Mouse (Mus musculus) stomach, embryonic 14.5 days (tissue): Measurements from ENCODE around the gene Prkce. TPM values are rescaled to one million over a fixed set of nuclear protein-coding genes. Genes with fewer than 3 reads are reported as not detected.

Experiments used
- ATAC-seq: fragments of 200-750 bp; cut with Nextera tagmentation; 2 replicates; pipeline ENCODE4 v1.8.0; 2017; ENCODE audit warnings: low read depth, moderate TSS enrichment; ENCODE audit not compliant: insufficient number of reproducible peaks, insufficient read depth, low FRiP score
- H3K27ac ChIP-seq: fragments of 300-500 bp; sonication (generic); 2 replicates; pipeline ENCODE4 v1.5.1; 2014; ENCODE audit warnings: mild to moderate bottlenecking, low read length, moderate library complexity, mixed read lengths
- H3K27me3 ChIP-seq: fragments of 300-500 bp; sonication (generic); 2 replicates; pipeline ENCODE4 v1.6.1; 2014; ENCODE audit warnings: low read length, control low read depth, mixed read lengths; ENCODE audit not compliant: control insufficient read depth, insufficient read depth
- H3K36me3 ChIP-seq: fragments of 300-500 bp; sonication (generic); 2 replicates; pipeline ENCODE4 v1.6.1; 2014; ENCODE audit warnings: mild to moderate bottlenecking, control low read depth, low read length, moderate library complexity, mixed read lengths; ENCODE audit not compliant: control insufficient read depth, insufficient read depth
- H3K4me1 ChIP-seq: fragments of 300-500 bp; sonication (generic); 2 replicates; pipeline ENCODE4 v1.6.1; 2014; ENCODE audit warnings: low read length, control low read depth, mixed read lengths; ENCODE audit not compliant: control insufficient read depth, insufficient read depth
- H3K4me2 ChIP-seq: fragments of 300-500 bp; sonication (generic); replicated peaks from 2 replicates; pipeline ENCODE4 v1.6.1; 2014; ENCODE audit warnings: low read depth, low read length, control low read depth
- H3K4me3 ChIP-seq: fragments of 300-500 bp; sonication (generic); 2 replicates; pipeline ENCODE4 v1.5.1; 2014; ENCODE audit warnings: low read depth, low read length, control low read depth
- H3K9ac ChIP-seq: fragments of 300-500 bp; sonication (generic); replicated peaks from 2 replicates; pipeline ENCODE4 v1.6.1; 2014; ENCODE audit warnings: low read depth, mild to moderate bottlenecking, control low read depth, low read length, moderate library complexity, mixed read lengths
- H3K9me3 ChIP-seq: fragments of 300-500 bp; sonication (generic); 2 replicates; pipeline ENCODE4 v1.6.1; 2016; ENCODE audit warnings: low read depth, low read length, control low read depth; ENCODE audit not compliant: control insufficient read depth
- WGBS: fragments of 180-500 bp; shearing (Covaris S2); extraction: QIAGEN DNeasy Blood & Tissue Kit; methylation state at CpG from one replicate; pipeline ENCODE4 v1.1.7; 2014; 5-methylcytosine and 5-hydroxymethylcytosine counted together
- polyA plus RNA-seq: library from polyadenylated mRNA; unstranded; fragments of >200 nt; fragmentation: Nextera tagmentation; extraction: Ambion mirVana; gene quantifications from 2 replicates; pipeline ENCODE4 v1.2.1, GENCODE M21; 2014

Prkce gene
- polyA plus RNA-seq, 1 experiment from 2014 or later, result 7.3 TPM

DNA sequence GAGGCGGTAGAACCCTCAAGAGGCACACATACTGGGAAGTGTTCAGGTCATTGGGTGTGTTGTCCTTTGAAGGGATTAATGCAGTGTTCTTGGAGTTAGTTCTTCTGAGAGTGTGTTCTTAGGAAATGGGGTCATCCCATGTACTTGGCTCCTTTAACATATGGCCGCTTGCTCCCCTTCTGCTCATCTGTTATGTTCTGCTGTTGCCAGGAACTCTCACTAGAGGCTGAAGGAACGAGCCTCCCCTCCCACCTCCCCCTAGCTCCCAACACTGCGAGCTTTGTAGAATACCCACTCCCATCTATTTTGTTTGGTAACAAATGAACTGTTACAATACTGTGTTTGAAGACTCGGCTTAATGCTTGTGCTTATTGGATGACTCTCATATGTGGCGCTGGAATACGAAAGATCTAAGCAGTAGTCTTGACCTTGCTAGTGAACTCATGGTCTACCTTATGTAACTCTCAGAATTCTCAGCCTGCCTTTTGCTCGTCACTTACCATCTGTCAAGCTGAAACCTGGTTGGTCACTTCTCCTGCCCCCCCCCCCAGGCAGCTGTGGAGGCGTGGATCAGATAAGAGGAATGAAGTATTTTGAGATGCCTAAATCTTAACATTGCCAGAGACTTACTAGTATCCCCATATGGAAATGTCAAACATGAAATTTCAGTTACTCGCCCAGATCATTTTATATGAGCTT is 58.1 kb downstream of the Prkce start:
- H3K4me2 ChIP-seq, result no peak overlapping the region
- no peaks in the 10 kb centered on the region for H3K27me3 ChIP-seq
- H3K9me3 ChIP-seq, result no peaks in the 10 kb centered on the region
- no peak overlapping the region for H3K4me3 ChIP-seq
- WGBS, result 61% methylated on average over 10 of the region's 10 CpGs
- no peaks in the 10 kb centered on the region for H3K4me1 ChIP-seq
- no peak overlapping the region for H3K9ac ChIP-seq
- H3K27ac ChIP-seq, result no peak overlapping the region
- no peaks in the 10 kb centered on the region for H3K36me3 ChIP-seq
- ATAC-seq, result no peak

DNA sequence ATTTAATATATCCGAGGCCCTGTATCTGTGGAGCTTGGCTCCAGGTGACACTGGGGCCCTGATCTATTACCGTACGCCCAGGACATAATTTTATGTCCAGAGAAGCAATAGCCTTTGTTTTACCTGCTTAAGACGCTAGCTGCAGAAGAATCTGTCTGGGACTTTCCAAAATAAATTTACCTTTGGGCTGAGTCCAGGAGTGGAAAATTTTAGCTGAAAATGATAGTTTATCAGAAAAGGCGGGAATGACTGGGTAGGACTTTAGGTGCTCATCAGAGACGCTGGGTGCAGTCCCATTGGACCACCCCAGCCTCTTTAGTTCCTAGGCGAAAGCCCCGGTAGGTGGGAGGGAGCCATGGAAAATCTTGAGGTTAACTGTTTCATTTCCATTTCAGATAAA is 58.6 kb downstream of the Prkce start:
- no peaks in the 10 kb centered on the region for H3K27me3 ChIP-seq
- no peak overlapping the region for H3K27ac ChIP-seq
- H3K4me1 ChIP-seq, result no peaks in the 10 kb centered on the region
- H3K4me2 ChIP-seq, result no peak overlapping the region
- H3K9ac ChIP-seq, result no peak overlapping the region
- ATAC-seq, result no peak
- 49% methylated on average over 8 of the region's 8 CpGs for WGBS
- no peaks in the 10 kb centered on the region for H3K9me3 ChIP-seq
- no peaks in the 10 kb centered on the region for H3K36me3 ChIP-seq
- no peak overlapping the region for H3K4me3 ChIP-seq

DNA sequence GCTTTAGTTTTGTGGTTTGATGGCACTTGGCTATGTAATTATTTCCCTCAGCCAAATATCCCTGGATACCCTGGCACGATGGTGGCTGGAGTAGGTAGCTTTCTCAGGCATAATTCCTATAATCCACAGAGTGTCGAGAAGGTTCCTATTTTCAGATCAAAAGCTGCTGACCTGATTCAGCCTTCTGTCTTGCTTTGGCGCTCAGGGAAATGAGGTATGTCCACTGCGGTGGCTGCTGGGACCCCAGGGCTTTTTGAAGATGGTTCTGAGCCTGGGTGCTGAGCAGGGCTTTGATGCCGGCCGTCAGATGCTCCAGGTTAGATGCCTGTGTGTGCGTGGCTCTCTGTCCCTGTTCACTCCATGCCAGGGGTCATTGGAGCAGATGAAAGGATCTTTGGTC is 59.0 kb downstream of the Prkce start:
- Histone ChIP-seq H3K4me3 (no peak overlapping the region), H3K9ac (no peak overlapping the region), H3K4me2 (no peak overlapping the region), H3K4me1 (no peaks in the 10 kb centered on the region), H3K27me3 (no peaks in the 10 kb centered on the region), H3K36me3 (no peaks in the 10 kb centered on the region), H3K27ac (no peak overlapping the region), H3K9me3 (no peaks in the 10 kb centered on the region)
- ATAC-seq, result no peak
- WGBS, result 87% methylated on average over 7 of the region's 7 CpGs

DNA sequence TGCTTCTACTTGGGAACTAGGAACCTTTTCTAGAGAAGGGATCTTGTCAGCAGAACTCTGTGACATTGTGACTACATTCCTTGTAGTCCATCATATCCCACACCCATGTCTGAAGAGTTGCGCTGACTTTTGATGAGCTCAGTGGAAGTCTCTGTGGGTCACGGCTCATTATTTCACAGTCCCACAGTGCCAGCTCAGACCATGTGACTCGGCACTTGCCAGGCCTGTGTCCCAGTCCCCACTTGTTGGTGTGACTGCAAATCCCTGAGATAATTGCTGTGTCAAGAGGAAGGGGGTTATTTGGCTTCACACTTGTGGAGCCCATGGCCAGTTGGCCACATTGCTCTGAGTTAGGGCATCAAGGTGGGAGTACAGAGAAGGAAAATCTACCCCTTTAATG is 59.8 kb downstream of the Prkce start:
- ATAC-seq, result no peak
- Histone ChIP-seq H3K4me2 (no peak overlapping the region), H3K9me3 (no peaks in the 10 kb centered on the region), H3K27ac (no peak overlapping the region), H3K4me1 (no peaks in the 10 kb centered on the region), H3K4me3 (no peak overlapping the region), H3K36me3 (no peaks in the 10 kb centered on the region), H3K27me3 (no peaks in the 10 kb centered on the region), H3K9ac (no peak overlapping the region)
- 80% methylated on average over 3 of the region's 3 CpGs for WGBS

DNA sequence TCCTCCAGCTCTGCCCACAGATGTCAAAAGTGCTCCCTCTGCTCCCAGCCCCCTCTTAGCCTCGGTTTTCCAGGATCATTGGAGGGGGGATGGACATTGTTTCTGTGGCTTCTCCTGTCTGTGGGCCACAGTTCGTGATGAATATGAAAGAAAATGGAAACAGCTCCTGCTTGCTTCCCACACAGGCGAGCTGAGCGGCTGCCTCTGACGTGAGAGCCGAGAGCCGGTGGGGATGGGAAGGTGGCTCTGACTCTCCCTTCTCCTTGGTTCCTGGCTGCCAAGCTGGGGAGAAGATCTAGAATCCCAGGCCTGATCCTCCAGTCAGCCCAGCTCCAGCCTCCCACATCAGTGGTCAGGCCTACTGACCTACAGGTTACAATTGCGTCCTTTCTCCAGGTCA is 61.3 kb downstream of the Prkce start:
- H3K27me3 ChIP-seq, result no peaks in the 10 kb centered on the region
- no peaks in the 10 kb centered on the region for H3K36me3 ChIP-seq
- no peaks in the 10 kb centered on the region for H3K4me1 ChIP-seq
- H3K27ac ChIP-seq, result no peak overlapping the region
- 86% methylated on average over 8 of the region's 8 CpGs for WGBS
- no peak overlapping the region for H3K4me2 ChIP-seq
- no peak overlapping the region for H3K9ac ChIP-seq
- no peaks in the 10 kb centered on the region; the same call in 1 of the 2 replicates for H3K9me3 ChIP-seq
- no peak for ATAC-seq
- H3K4me3 ChIP-seq, result no peak overlapping the region

DNA sequence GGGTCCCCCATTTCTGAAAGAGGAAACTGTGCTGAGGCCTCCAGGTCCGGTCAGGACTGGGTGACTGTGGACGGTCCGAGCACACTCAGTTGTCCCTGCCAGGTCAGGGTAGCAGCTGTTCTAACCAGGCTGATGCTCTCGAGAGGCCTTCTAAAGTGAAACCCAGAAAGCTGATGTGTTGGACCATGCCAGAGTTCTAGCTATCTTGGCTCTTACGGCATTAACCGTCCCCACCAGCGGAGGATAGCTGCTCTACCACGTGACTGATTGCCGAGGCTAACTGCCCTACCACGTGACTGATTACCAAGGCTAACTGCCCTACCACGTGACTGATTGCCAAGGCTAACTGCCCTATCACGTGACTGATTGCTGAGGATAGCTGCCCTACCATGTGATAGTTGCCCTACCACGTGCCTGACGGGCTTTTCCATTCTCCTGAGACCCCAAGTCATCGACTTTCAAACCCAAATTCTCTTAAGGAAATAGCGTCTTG is 62.6 kb downstream of the Prkce start:
- H3K9ac ChIP-seq, result no peak overlapping the region
- no peak overlapping the region for H3K27ac ChIP-seq
- H3K36me3 ChIP-seq, result no peaks in the 10 kb centered on the region
- H3K4me3 ChIP-seq, result no peak overlapping the region
- WGBS, result 87% methylated on average over 16 of the region's 16 CpGs
- H3K4me1 ChIP-seq, result no peaks in the 10 kb centered on the region
- no peak overlapping the region for H3K4me2 ChIP-seq
- no peaks in the 10 kb centered on the region for H3K27me3 ChIP-seq
- no peak for ATAC-seq
- no peaks in the 10 kb centered on the region; the same call in 1 of the 2 replicates for H3K9me3 ChIP-seq

DNA sequence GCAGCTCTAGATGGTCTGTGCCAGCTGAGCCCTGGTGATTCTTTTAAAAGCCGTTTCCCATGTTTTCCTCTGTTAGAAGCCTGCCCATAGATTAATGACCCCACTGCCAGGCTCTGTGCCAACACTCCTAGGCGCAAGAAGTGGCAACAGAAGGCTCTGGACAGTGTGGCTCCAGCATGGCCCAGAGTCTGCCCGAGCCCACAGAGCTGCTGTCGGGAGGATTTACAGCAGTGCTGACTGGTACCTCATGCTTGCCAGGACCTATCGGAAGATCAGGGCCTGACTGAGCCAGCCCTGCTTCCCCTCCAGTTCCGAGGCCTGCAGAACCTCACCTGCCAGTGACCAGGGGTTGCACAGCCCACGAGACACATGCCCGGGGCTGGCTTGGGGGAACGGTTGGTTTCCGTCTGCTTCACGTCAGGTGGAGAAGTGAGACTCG is 64.2 kb downstream of the Prkce start:
- Histone ChIP-seq H3K27me3 (no peaks in the 10 kb centered on the region), H3K4me2 (no peak overlapping the region), H3K27ac (no peak overlapping the region), H3K9ac (no peak overlapping the region), H3K4me3 (no peak overlapping the region), H3K36me3 (no peaks in the 10 kb centered on the region), H3K4me1 (no peaks in the 10 kb centered on the region), H3K9me3 (no peaks in the 10 kb centered on the region; the same call in 1 of the 2 replicates)
- WGBS, result 54% methylated on average over 12 of the region's 12 CpGs
- no peak for ATAC-seq

DNA sequence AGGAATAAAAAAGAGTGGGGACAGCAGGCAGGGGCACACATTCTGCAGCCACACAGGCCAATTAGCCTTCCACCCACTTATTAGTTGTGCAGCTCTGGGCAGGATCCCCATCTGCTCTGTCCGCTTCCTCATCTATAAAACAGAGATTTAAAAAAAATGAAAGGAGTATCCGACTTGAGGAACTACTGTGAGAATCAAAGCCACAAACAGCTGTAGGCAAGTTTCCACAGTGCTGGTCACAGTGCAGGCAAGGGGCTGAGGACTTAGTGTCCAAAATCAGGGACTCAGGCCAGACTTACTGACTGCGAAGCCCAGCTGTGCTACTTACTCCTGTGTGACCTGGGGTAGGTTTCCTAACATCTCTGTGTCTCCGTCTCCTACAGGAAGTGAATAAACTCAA is 64.7 kb downstream of the Prkce start:
- ATAC-seq, result no peak
- Histone ChIP-seq H3K4me3 (no peak overlapping the region), H3K4me2 (no peak overlapping the region), H3K27ac (no peak overlapping the region), H3K9ac (no peak overlapping the region), H3K4me1 (no peaks in the 10 kb centered on the region), H3K27me3 (no peaks in the 10 kb centered on the region), H3K9me3 (no peaks in the 10 kb centered on the region; the same call in 1 of the 2 replicates), H3K36me3 (no peaks in the 10 kb centered on the region)
- WGBS, result 77% methylated on average over 4 of the region's 4 CpGs
